Mouse (Mus musculus) cerebellum, adult 2 months (tissue): Measurements from ENCODE around the gene Dab2ip.

Experiments
- CTCF ChIP-seq: fragments of 200-500 bp; IDR thresholded peaks from 2 replicates; pipeline ENCODE4 v1.5.1; 2011; ENCODE audit warnings: low read depth, mild to moderate bottlenecking, control low read depth, low read length, moderate library complexity, borderline replicate concordance; ENCODE audit not compliant: insufficient read depth
- POLR2A ChIP-seq: fragments of 200-500 bp; IDR thresholded peaks from 2 replicates; pipeline ENCODE4 v1.6.1; 2011; ENCODE audit warnings: low read length, control low read depth, borderline replicate concordance; ENCODE audit not compliant: insufficient read depth

GRCm38 (mm10) chr2:35591961-35592724 is 34.1 kb downstream of the Dab2ip start:
- TF ChIP-seq CTCF: no peak
- no peak for TF ChIP-seq POLR2A
